26 mouse cellular contexts compared by ENCODE assay signal in genomic region chr9:13513135-13513534, GRCm38 (mm10).
DNase-seq lines count a peak whose midpoint lies in the region; ATAC-seq and TF ChIP-seq lines count a peak whose summit lies in the region.
"Had no signal": no experiment of that assay in that cellular context is flagged by ENCODE, and none has a peak within 500 bp of the region (broad histone marks: within the 10 kb centered on the region; RNA-seq: fewer than 3 reads in every experiment).

No protein-coding gene starts in this region.

- TF ChIP-seq CTCF in gastrocnemius, adult 2 months (IDR thresholded peaks at IDR 0.05) = no peak

- H3K4me3 ChIP-seq in gastrocnemius, adult 2 months = no peak overlapping the region
- H3K4me3 ChIP-seq in midbrain, embryonic 11.5 days (ENCODE audit: low read depth, low read length) = no peak overlapping the region
- H3K4me3 ChIP-seq in midbrain, embryonic 10.5 days = no peak overlapping the region
- H3K4me3 ChIP-seq: forebrain, embryonic 15.5 days; heart, embryonic 12.5 days; hindbrain, embryonic 13.5 days; limb, embryonic 12.5 days; midbrain, embryonic 13.5 days had no signal

- H3K27ac ChIP-seq in gastrocnemius, adult 2 months = peak overlapping the region; percentile 20
- H3K27ac ChIP-seq in midbrain, embryonic 11.5 days (ENCODE audit: low read depth, low read length) = no peak overlapping the region
- H3K27ac ChIP-seq in midbrain, embryonic 10.5 days (replicated peaks) = no peak overlapping the region
- H3K27ac ChIP-seq: forebrain, embryonic 15.5 days; hindbrain, embryonic 13.5 days; limb, embryonic 12.5 days; midbrain, embryonic 13.5 days had no signal

- peaks cover 4% of the 10 kb centered on the region; the same call in 1 of the 2 replicates for H3K4me1 ChIP-seq in midbrain, embryonic 11.5 days (ENCODE audit: control insufficient read depth, insufficient read depth, low read length)
- peaks cover 8% of the 10 kb centered on the region for H3K4me1 ChIP-seq in midbrain, embryonic 10.5 days
- H3K4me1 ChIP-seq: forebrain, embryonic 15.5 days; hindbrain, embryonic 13.5 days had no signal

- 0 out of 2 replicates have a peak, but pooled peaks have one; percentile 27 for ATAC-seq in midbrain, embryonic 11.5 days (ENCODE audit: low FRiP score)
- ATAC-seq: forebrain, embryonic 15.5 days; liver, postnatal 0 days; lung, postnatal 0 days; midbrain, embryonic 13.5 days; Patski had no signal

- H3K36me3 ChIP-seq in midbrain, embryonic 11.5 days (ENCODE audit: control insufficient read depth, insufficient read depth, low read length) = no peaks in the 10 kb centered on the region
- no peaks in the 10 kb centered on the region for H3K36me3 ChIP-seq in midbrain, embryonic 10.5 days
- H3K36me3 ChIP-seq: forebrain, embryonic 15.5 days; G1E; heart, embryonic 12.5 days; hindbrain, embryonic 13.5 days; limb, embryonic 12.5 days; midbrain, embryonic 13.5 days had no signal

- H3K27me3 ChIP-seq in midbrain, embryonic 11.5 days (ENCODE audit: control insufficient read depth, insufficient read depth, low read length) = no peaks in the 10 kb centered on the region
- no peaks in the 10 kb centered on the region for H3K27me3 ChIP-seq in midbrain, embryonic 10.5 days (ENCODE audit: low read depth, poor library complexity, severe bottlenecking)
- H3K27me3 ChIP-seq: CH12.LX; forebrain, embryonic 15.5 days; heart, embryonic 12.5 days; hindbrain, embryonic 13.5 days; limb, embryonic 12.5 days; midbrain, embryonic 13.5 days; Patski had no signal

- no peak overlapping the region for H3K9ac ChIP-seq in midbrain, embryonic 11.5 days (ENCODE audit: low read length)
- H3K9ac ChIP-seq: forebrain, embryonic 15.5 days; heart, embryonic 12.5 days; hindbrain, embryonic 13.5 days; limb, embryonic 12.5 days; liver, postnatal 0 days; midbrain, embryonic 13.5 days had no signal

- WGBS in midbrain, embryonic 11.5 days = 36% methylated on average over 5 of the region's 5 CpGs
- 39% methylated on average over 5 of the region's 5 CpGs for WGBS in midbrain, embryonic 10.5 days

- DNase-seq in gastrocnemius, adult 2 months = peak; percentile 36
- DNase-seq in gastrocnemius, adult 8-10 months (ENCODE audit: low spot score in 2 of 2) = no peak
- DNase-seq in kidney, adult 9 months = peak; percentile 29
- DNase-seq in kidney, adult 11 months = no peak
- no peak for DNase-seq in midbrain, embryonic 11.5 days (ENCODE audit: low spot score, missing footprints)
- DNase-seq in midbrain, embryonic 10.5 days (ENCODE audit: low spot score) = no peak
- no peak for DNase-seq in layer of hippocampus, postnatal 25 days (ENCODE audit: extremely low spot score in 1 of 2, low spot score in 1 of 2)
- DNase-seq: adrenal gland, postnatal 25 days; B cell, adult 2 months; cerebellum, adult 9-10 months; gastrocnemius, postnatal 36 days; kidney, postnatal 10 days; liver, postnatal 0 days; right cerebral cortex, postnatal 25 days; spleen, adult 18-20 months; thymus, postnatal 14 days had no signal

- intact Hi-C loops in gastrocnemius, adult 2 months (cut with DNase I) = no loop called here

- no peaks in the 10 kb centered on the region for H3K9me3 ChIP-seq in midbrain, embryonic 11.5 days (ENCODE audit: control insufficient read depth, low read length)
- no peaks in the 10 kb centered on the region for H3K9me3 ChIP-seq in midbrain, embryonic 10.5 days (replicated peaks)
- H3K9me3 ChIP-seq: forebrain, embryonic 15.5 days; G1E; heart, embryonic 12.5 days; hindbrain, embryonic 13.5 days; limb, embryonic 12.5 days; midbrain, embryonic 13.5 days had no signal

- H3K4me2 ChIP-seq in midbrain, embryonic 11.5 days = no peak overlapping the region
- H3K4me2 ChIP-seq: forebrain, embryonic 15.5 days; heart, embryonic 12.5 days; hindbrain, embryonic 13.5 days; limb, embryonic 12.5 days; liver, embryonic 11.5 days; midbrain, embryonic 13.5 days had no signal

Comparison
In these comparisons a context has a peak if more than half of its experiments do, and no peak if none do; other contexts are left out.
1. DNase-seq: peak in gastrocnemius, adult 2 months (single experiment) and kidney, adult 9 months (single experiment); none in gastrocnemius, adult 8-10 months (0 of 2), kidney, adult 11 months (single experiment), midbrain, embryonic 11.5 days (single experiment), midbrain, embryonic 10.5 days (single experiment) and layer of hippocampus, postnatal 25 days (0 of 2).